Mouse (Mus musculus) myocyte (in vitro differentiated cells): Measurements from ENCODE around the gene Olfr521. TPM values are rescaled to one million over a fixed set of nuclear protein-coding genes. Genes with fewer than 3 reads are reported as not detected.
"Not testable (repeated sequence)": the region's sequence is repeated elsewhere in the genome, so short reads cannot be mapped to it uniquely, and the experiment has no call there.

Experiments used
- H3K27me3 ChIP-seq: one replicate; pipeline ENCODE4 v1.6.1; 2011; ENCODE audit not compliant: control insufficient read depth, insufficient read depth, insufficient read length
- H3K36me3 ChIP-seq: one replicate; pipeline ENCODE4 v1.6.1; 2011; ENCODE audit not compliant: control insufficient read depth, insufficient read depth
- H3K4me2 ChIP-seq: one replicate; pipeline ENCODE4 v1.6.1; 2011; ENCODE audit warnings: low read depth, control low read depth
- H3K4me3 ChIP-seq: one replicate; pipeline ENCODE4 v1.5.1; 2011; ENCODE audit warnings: mild to moderate bottlenecking, control low read depth, moderate library complexity
- H3K79me2 ChIP-seq: one replicate; pipeline ENCODE4 v1.6.1; 2011; ENCODE audit not compliant: control insufficient read depth, insufficient read depth
- H3ac ChIP-seq: one replicate; pipeline ENCODE4 v1.6.1; 2011; ENCODE audit not compliant: control insufficient read depth, insufficient read length
- CEBPB ChIP-seq: IDR thresholded peaks from 2 replicates; pipeline ENCODE4 v1.6.1; 2011; ENCODE audit warnings: mild to moderate bottlenecking, moderate library complexity; ENCODE audit not compliant: poor library complexity, insufficient read depth, severe bottlenecking
- E2F4 ChIP-seq: IDR thresholded peaks from one replicate; pipeline ENCODE4 v1.6.1; 2011; ENCODE audit warnings: mild to moderate bottlenecking, control low read depth, moderate library complexity; ENCODE audit not compliant: insufficient read depth
- MAX ChIP-seq: IDR thresholded peaks from one replicate; pipeline ENCODE4 v1.6.1; 2011; ENCODE audit warnings: low read depth, mild to moderate bottlenecking, control low read depth
- MYOD1 ChIP-seq, 3 experiments: IDR thresholded peaks; one replicate each; pipeline ENCODE4 v1.6.1; 2011; ENCODE audit warnings: control low read depth in 2 of 3, low read depth in 2 of 3, mild to moderate bottlenecking in 2 of 3, moderate library complexity in 1 of 3; ENCODE audit not compliant: insufficient read length in 2 of 3, control insufficient read depth in 1 of 3
- MYOG ChIP-seq, 3 experiments: IDR thresholded peaks; one replicate each; pipeline ENCODE4 v1.6.1; 2011; ENCODE audit warnings: control low read depth in 2 of 3, low read depth in 2 of 3, mild to moderate bottlenecking in 2 of 3; ENCODE audit not compliant: insufficient read length in 2 of 3, control insufficient read depth in 1 of 3, insufficient read depth in 1 of 3
- POLR2A ChIP-seq: IDR thresholded peaks from one replicate; pipeline ENCODE4 v1.6.1; 2011; ENCODE audit warnings: low read depth, mild to moderate bottlenecking, control low read depth, moderate library complexity; ENCODE audit not compliant: insufficient read length
- POLR2AphosphoS2 ChIP-seq: IDR thresholded peaks from one replicate; pipeline ENCODE4 v1.6.1; 2011; ENCODE audit warnings: low read depth, control low read depth; ENCODE audit not compliant: insufficient read length
- REST ChIP-seq: IDR thresholded peaks from one replicate; pipeline ENCODE4 v1.6.1; 2011; ENCODE audit warnings: mild to moderate bottlenecking, control low read depth, moderate library complexity; ENCODE audit not compliant: insufficient read depth, insufficient read length
- SRF ChIP-seq: IDR thresholded peaks from one replicate; pipeline ENCODE4 v1.6.1; 2011; ENCODE audit warnings: low read depth; ENCODE audit not compliant: control insufficient read depth, insufficient read length
- TCF12 ChIP-seq: IDR thresholded peaks from one replicate; pipeline ENCODE4 v1.6.1; 2011; ENCODE audit warnings: mild to moderate bottlenecking, control low read depth; ENCODE audit not compliant: poor library complexity, insufficient read depth, severe bottlenecking
- TCF3 ChIP-seq: IDR thresholded peaks from one replicate; pipeline ENCODE4 v1.6.1; 2011; ENCODE audit warnings: low read depth, control low read depth; ENCODE audit not compliant: insufficient read length
- USF1 ChIP-seq: IDR thresholded peaks from one replicate; pipeline ENCODE4 v1.6.1; 2011; ENCODE audit warnings: low read depth, mild to moderate bottlenecking, control low read depth, moderate library complexity
- polyA plus RNA-seq: library from polyadenylated mRNA; unstranded; fragments of >200 nt; fragmentation: generic; extraction: Trizol; gene quantifications from one replicate; pipeline ENCODE4 v1.2.1, GENCODE M21; 2012; ENCODE audit warnings: missing spikeins

Olfr521 gene
- polyA plus RNA-seq = not detected

- Histone ChIP-seq H3K4me2 (no peak within 1 kb of the TSS), H3K36me3 (no peaks in the 10 kb centered on the region), H3ac (no peak within 1 kb of the TSS), H3K79me2 (no peaks in the 10 kb centered on the region), H3K27me3 (no peaks in the 10 kb centered on the region), H3K4me3 (no peak within 1 kb of the TSS)
- no peak for TF ChIP-seq MYOG (IDR thresholded peaks at IDR 0.05; ENCODE audit: control insufficient read depth in 1 of 3, insufficient read depth in 1 of 3, insufficient read length in 2 of 3, low read depth in 2 of 3)
- TF ChIP-seq USF1 = no peak
- no peak for TF ChIP-seq E2F4
- no peak for TF ChIP-seq MYOD1 (IDR thresholded peaks at IDR 0.05; ENCODE audit: control insufficient read depth in 1 of 3, insufficient read length in 2 of 3, low read depth in 2 of 3)
- TF ChIP-seq MAX = no peak
- no peak for TF ChIP-seq CEBPB
- no peak for TF ChIP-seq REST
Measured at GRCm38 (mm10) chr7:99763207-99763606, at the start of gene Olfr521. Gene Olfr521 (plus strand): TSS chr7:99763507.

- Histone ChIP-seq H3K4me2 (no peak overlapping the region), H3K36me3 (no peaks in the 10 kb centered on the region), H3ac (no peak overlapping the region), H3K79me2 (no peaks in the 10 kb centered on the region), H3K4me3 (no peak overlapping the region), H3K27me3 (no peaks in the 10 kb centered on the region)
- TF ChIP-seq MAX = no peak
- TF ChIP-seq POLR2AphosphoS2 = no peak
- no peak for TF ChIP-seq USF1
- TF ChIP-seq SRF = no peak
- TF ChIP-seq TCF12 = no peak
- no peak for TF ChIP-seq MYOG (IDR thresholded peaks at IDR 0.05; ENCODE audit: control insufficient read depth in 1 of 3, insufficient read depth in 1 of 3, insufficient read length in 2 of 3, low read depth in 2 of 3)
- no peak for TF ChIP-seq E2F4
- no peak for TF ChIP-seq REST
Measured at GRCm38 (mm10) chr7:99716536-99716935, 46.8 kb upstream of the Olfr521 start.

DNA sequence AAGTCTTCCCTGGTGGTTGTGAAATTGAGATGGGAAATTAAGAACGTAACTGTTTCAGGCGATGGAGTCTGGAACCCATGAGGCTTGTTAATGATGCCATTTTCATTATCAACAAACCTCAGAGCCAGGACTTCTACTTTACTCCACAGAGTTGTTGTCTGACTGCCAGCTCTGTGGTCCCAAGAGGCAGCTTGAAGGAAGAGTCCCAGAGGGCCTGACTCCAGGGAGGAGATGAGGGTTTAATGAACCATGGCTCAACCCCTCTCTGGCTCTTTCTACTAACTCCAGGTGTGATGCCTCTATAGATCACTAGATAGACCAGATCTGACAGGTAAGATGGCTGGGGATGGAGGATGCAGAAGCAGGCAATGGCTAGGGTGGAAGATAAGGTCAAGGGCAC lies 33.3 kb upstream of the Olfr521 start, which contains the start of gene Olfr520:
Olfr520 (plus strand) TSS at position 301 of the 400 bp plus-strand sequence.
- H3K4me2 ChIP-seq = no peak within 1 kb of the TSS

DNA sequence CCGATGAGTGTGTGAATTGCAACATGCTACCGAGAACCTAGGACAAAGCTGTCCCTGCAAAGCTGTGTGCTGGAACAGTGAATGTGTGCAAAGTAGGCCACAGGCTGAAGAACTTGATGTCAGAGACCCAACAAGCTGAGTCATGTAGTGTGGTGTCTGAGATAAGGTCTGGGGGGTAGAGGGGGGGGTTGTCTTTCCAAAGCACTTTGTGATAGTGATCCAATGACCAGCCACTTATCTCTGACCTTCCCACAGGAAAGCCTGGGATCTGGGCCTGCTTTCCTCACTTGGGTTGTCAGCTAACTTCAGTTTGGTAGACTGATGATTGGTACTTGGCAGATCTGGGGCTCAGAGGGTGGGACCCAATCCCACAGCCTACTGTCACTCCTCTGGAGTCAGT lies 28.7 kb upstream of the Olfr521 start:
- H3K27me3 ChIP-seq = peaks cover 8% of the 10 kb centered on the region
- TF ChIP-seq TCF12 (no peak), SRF (no peak), CEBPB (no peak), REST (no peak), E2F4 (no peak), USF1 (no peak), MAX (no peak), MYOD1 (IDR thresholded peaks at IDR 0.05; ENCODE audit: control insufficient read depth in 1 of 3, insufficient read length in 2 of 3, low read depth in 2 of 3) (no peak), TCF3 (no peak), POLR2AphosphoS2 (no peak), POLR2A (no peak), MYOG (IDR thresholded peaks at IDR 0.05; ENCODE audit: control insufficient read depth in 1 of 3, insufficient read depth in 1 of 3, insufficient read length in 2 of 3, low read depth in 2 of 3) (no peak)
- H3K4me3 ChIP-seq = no peak overlapping the region
- H3ac ChIP-seq = no peak overlapping the region
- H3K79me2 ChIP-seq = no peaks in the 10 kb centered on the region
- no peaks in the 10 kb centered on the region for H3K36me3 ChIP-seq
- H3K4me2 ChIP-seq = no peak overlapping the region

More for the DNA sequence above, 33.3 kb upstream of the Olfr521 start, which contains the start of gene Olfr520:
- no peak within 1 kb of the TSS for H3K4me3 ChIP-seq
- H3K79me2 ChIP-seq = no peaks in the 10 kb centered on the region
- no peaks in the 10 kb centered on the region for H3K36me3 ChIP-seq
- H3K27me3 ChIP-seq = peaks cover 8% of the 10 kb centered on the region
- H3ac ChIP-seq = no peak within 1 kb of the TSS
- TF ChIP-seq POLR2AphosphoS2 (no peak), E2F4 (no peak), MYOG (IDR thresholded peaks at IDR 0.05; ENCODE audit: control insufficient read depth in 1 of 3, insufficient read depth in 1 of 3, insufficient read length in 2 of 3, low read depth in 2 of 3) (no peak), TCF12 (no peak), REST (no peak), USF1 (no peak), MAX (no peak), SRF (no peak), TCF3 (no peak), MYOD1 (IDR thresholded peaks at IDR 0.05; ENCODE audit: control insufficient read depth in 1 of 3, insufficient read length in 2 of 3, low read depth in 2 of 3) (no peak), CEBPB (no peak), POLR2A (no peak)

DNA sequence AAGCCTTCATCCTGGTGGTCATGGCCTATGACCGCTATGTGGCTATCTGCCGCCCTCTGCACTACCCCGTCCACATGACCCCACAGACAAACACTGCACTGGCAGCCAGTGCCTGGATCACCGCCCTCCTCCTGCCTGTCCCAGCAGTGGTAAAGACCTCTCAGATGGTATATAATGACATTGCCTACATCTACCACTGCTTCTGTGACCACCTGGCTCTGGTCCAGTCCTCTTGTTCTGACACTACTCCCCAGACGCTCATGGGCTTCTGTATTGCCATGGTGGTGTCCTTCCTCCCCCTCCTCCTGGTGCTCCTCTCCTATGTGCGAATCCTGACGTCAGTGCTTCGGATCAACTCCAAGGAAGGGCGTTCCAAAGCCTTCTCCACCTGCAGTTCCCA lies 27.8 kb upstream of the Olfr521 start:
- not testable (repeated sequence) for H3ac ChIP-seq

More for the DNA sequence above, 27.8 kb upstream of the Olfr521 start:
- H3K4me3 ChIP-seq, H3K27me3 ChIP-seq, H3K36me3 ChIP-seq, H3K79me2 ChIP-seq, H3K4me2 ChIP-seq: not testable (repeated sequence)
